Mouse (Mus musculus): ENCODE measurements around the gene Wipf3. TPM values are rescaled to one million over a fixed set of nuclear protein-coding genes. Genes with fewer than 3 reads are reported as not detected.

The Wipf3 gene
- total RNA-seq, 2 experiments from 2014 or later, result 51.9 to 62.1 TPM

DNA sequence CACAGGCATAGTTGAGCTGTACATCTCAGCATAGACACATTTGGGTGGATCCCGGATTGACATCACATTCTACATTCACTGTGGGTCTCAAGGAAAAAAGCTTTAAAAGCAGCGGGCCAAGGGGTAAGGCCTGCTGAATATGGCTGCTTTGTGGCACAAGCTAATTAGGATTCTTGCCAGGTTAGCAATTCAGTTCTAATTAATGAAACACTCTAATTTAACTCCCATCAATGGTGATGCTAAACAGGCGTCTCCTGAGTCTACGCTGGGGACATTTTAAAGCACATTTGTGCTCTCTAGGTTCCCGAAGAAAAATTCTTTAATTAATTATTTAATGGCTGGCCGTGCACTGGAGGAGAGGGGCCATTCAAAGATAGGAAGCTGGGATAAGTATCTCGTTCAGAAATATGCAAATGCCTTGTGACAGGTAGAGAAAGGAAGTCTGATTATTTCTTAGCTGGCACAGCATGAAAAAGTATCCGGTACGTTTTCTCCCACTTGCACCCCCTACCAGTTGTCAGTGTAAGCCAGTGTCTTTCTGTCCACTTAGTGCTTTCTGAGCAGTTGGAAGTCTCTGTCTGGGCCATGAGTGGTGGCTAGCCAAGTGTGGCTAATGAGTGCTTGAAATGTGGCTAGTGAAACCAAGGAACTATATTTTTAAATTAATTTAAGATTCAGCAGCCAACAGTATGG, 123.5 kb downstream of the Wipf3 start:
- no peak for DNase-seq (ENCODE audit: low spot score in 2 of 2)

More for the DNA sequence above, 123.5 kb downstream of the Wipf3 start:
- intact Hi-C loops (cut with DNase I), result no loop called here

Other genes starting within 250 kb of the Wipf3 start
- 1 to 10 TPM; 1.3 to 1.8 TPM for gene Prr15, start 103.8 kb upstream of the Wipf3 start, total RNA-seq (2021)
- 100 to 1,000 TPM; 163 TPM for gene Scrn1, start 136.9 kb downstream of the Wipf3 start, total RNA-seq (2021)
- gene Plekha8, start 165.5 kb downstream of the Wipf3 start, total RNA-seq (2021), result 1 to 10 TPM; 8.5 to 9.4 TPM
- gene Fkbp14, start 167.7 kb downstream of the Wipf3 start, total RNA-seq (2021), result 1 to 10 TPM; 8.4 to 9.7 TPM

All from left cerebral cortex, postnatal 14 days (tissue).